Mouse (Mus musculus): ENCODE measurements around the gene Dpp7.

Gene Dpp7

DNA sequence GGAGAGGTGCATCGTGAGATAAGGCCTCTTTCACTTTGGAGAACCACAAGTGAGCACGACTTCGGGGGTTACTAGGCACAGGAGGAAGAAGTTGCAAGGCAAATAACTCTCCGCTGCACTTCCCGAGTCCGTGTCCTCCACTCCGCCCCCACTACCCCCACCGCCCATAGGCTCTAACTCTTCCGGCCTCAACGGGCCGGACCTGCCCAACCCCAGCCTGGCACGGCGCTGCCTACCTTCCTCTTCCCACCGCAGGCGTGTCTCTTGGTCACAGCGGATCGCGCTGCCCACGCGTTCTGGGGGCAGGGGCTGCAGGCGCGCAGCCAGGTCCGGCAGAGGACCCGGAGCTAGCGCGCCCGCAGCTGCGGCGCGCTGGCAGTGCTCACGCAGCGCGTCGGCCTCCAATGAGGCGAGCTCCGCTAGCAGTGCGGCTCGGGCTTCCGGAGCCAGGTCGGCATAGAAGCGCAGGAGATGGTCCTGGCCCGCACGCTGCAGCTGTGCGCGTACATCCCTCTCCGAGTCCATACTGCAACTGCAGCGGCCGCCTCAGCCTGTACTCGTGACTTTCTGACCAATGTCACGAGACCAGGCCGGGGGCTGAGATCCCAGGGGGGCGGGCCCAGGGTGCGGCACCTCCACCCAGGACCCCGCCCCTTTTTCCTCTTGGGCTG is 9.1 kb upstream of the Dpp7 start, which contains the start of gene Uap1l1:
Gene Uap1l1, minus strand, starts transcription at position 592 of the 671 bp plus-strand sequence.
- peak; percentile 85 to 91 for DNase-seq

DNA sequence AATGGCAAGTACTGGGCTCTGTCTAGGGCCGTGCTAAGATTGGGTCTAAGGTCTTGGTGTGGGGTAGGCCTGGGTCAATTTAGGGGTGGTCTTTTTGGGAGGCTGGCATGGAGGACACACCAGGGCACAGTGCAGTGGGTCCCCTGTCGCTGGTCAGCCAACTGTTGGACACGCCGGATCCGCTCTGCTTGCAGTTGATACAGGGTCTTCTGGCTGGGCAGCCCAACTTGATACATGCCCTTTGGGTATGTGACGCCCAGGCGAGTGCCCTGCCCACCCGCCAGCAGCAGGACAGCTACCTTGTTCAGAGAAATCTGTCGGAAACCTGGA is 8.6 kb upstream of the Dpp7 start:
- no peak for DNase-seq

DNA sequence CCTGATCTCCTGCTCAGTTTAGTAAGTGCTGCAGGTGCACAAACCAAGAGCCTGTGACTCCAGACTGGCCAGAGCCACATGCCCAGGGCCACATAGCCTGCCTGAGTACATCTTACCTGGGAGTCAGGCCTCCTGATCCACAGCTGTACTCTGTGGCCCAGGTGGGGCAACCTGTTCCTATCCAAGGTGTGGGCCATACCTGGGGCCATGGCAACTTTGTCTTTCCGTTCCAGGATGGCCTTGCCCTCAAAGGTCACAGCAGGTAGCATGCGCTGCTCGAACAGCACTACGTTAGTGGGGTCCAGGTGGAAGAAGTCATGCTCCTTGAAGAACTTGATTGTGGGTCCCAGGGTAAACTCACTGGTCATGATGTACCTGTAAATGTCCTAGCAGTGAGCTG is 8.2 kb upstream of the Dpp7 start:
- no peak for DNase-seq

DNA sequence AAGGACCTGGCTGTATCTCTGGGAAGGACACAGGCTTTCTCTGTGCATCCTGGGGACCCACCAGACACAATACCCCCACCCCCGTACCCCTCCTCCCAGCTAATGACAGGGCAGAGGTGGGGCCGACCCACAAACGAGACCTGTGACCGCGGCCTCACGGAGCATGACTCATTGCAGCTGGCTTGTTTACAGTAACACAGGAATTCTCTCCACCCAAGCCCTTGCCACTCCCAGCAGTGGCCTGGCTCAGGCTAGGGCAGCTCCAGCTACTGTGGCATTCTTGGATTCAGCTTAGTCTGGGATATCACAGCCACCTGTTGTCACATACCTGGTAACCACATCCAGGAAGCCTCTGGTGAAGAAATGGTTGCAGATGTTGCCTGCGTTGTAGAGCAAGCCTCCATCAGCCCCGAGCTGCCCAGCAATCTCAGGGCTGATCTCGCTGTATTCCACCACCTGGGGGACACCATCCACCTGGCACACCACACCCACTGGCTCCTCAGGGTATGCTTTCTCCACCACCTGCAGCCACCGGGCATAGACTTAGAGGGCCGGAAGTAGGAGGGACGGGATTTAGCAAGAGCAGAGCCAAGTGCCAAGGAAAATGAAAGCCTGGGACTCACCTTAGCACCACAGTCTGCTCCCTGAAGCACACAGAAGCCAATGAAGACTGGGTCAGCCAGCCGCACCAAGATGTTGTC is 7.5 kb upstream of the Dpp7 start:
- DNase-seq = peak; percentile 41 to 66

DNA sequence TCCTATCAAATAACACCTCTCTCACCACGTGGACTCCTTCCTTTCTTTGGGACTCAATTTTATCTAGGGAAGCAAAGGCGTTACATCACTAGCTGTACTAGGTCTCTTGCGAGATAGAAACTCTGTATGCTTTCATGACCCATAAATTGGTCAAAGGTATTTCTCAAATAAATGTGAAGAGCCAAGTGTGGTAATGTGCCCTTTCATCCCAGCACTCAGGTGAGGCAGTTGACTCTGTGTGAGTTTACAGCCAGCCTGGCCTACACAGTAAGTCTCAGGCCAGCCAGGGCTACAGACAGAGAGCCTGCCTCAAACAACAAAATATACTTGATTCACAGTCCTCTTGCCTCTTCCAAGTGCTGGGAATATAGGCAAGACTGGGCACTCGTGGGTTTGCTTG is 3.7 kb upstream of the Dpp7 start:
- DNase-seq = no peak

DNA sequence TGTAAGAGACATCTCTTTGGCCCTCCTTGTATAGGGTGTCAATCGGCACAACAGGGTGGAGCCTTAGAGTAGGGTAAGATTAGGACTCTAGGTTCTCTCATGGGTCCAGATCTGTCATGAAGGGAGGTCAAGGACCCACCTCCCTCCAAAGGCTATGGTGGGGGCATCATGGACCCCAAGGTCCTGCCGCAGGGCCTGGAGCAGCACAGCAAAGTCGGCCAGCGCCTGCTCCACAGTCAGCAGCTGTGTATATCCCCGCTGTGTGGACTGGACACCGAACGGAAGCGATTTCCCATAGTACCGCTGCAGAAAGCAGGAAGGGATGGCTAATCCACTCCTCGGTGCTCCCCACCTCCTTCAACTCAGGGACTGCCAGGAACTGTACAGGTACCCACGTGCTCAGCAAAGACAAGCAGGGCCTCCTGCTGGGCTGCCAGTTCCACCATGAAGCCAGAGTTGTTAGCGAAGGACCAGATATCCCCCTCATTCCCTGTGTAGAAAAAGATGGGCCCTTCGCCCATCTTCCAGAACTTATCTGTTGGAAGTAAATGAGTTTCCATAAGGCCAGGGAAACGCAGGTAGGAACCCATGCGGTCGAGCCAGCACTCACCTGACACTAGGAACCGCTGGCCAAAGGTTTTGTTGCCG is 616 bp downstream of the Dpp7 start:
- no peak for DNase-seq

DNA sequence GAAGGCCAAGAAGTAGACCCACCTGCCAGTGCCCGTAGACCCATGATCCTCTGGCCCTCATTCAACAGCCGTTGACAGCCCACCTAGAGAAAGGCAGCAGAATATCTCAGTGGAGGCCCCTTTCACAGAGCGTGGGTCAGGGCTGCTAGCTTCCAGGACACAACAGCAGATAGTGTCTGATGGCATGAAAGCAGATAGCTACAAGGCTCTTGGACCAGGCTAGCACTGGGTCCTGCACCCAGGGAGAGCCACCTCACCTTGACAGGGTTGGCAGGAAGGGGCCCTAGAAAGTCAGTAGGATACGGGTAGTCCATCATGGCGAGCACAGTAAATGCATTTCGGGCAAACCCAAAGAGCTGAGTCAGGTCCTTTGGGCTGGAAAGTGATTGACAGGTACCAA is 1.9 kb downstream of the Dpp7 start:
- DNase-seq = no peak

DNA sequence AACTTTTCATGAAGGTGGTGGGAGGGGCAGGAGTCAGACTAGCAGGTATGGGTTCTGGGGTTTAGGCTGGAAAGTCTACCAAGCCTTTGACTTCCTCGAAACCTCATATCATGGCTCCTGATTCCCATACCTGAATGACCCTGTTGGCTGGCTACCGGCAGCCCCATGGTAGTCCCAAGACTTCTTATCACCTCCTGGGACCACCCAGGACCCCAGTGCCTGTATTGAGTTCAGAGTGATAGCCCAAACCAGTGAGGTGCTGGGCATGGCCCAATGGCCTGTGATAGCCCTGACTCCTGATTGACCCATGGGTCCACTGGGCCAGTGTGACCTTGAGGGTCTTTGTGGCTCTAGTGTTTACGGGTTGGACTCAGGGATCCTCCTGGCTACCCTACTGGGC is 5.5 kb downstream of the Dpp7 start:
- DNase-seq = no peak

DNA sequence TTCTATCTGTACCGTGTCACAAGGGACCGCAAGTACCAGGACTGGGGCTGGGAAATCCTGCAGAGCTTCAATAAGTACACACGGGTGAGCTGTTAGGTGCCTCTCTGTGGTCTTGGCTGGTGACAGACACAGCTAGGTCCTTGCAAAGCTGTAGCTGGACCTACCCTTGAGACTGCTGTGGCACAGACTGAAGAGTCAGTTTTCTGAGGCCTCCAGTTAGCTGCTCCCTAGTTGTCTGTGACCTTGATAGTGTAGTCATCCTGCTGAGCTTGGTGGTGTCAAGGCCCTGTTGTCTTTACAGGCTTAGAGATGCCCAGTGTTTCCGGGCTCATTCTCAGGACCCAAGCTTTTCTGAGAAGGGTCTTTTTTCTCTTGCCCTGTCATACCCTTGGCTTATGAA is 6.7 kb downstream of the Dpp7 start:
- DNase-seq = no peak

DNA sequence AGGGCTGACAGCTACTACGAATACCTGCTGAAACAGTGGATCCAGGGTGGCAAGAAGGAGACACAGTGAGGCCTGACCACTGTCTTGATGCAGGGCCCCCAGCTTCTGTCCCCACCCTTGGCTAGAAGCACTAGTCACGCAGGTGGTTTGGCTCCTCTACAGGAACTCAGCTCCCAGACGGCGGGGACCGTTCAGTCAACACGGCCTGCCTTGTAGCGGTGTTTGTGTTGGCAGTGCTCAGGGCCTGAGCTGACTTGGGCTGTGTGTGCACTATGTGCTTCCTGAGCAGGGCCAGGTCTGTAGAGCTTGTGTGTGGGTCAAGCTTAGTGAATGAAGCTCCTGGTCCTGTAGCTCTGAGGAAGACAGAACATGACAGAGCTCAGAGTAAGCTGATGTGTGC is 8.0 kb downstream of the Dpp7 start:
- DNase-seq = no peak

DNA sequence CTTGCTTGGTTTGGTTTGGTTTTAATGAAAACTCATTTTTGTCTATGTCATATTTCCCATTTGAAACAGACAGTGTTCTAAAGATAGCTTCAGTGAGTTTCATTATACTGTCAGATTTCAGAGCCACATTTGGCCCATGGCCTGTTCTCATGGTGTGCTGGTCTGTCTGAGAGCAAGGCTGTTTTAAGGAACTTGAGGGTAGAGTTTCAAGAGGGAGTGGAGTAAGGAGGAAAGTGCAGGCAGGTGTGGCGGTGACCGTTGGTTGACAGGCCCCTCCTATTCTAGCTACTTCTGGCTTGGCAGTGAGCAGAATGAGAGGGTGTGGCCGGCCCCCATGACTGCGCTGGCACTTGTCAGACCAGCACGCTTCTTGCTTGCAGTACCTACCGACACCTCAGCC is 17.9 kb downstream of the Dpp7 start:
- no peak for DNase-seq

DNA sequence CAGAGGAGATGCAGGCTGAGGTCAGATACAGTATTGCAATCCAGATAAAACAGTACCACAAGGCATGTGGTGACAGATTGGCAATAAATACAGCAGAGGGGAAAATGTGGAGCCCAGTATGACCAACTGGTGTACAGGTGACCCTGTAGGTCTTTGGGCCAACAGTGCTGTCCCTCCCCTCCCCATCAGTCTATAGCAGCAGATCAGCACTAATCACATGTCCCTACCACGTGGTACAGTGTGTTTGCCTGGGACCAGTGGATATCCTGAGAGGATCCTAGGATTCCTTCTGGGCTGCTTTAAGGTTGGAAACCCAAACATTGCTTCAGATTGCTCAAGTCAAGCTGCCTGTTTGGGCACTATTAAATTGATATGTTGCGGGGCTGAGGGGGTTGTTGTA is 22.6 kb downstream of the Dpp7 start:
- no peak for DNase-seq

DNA sequence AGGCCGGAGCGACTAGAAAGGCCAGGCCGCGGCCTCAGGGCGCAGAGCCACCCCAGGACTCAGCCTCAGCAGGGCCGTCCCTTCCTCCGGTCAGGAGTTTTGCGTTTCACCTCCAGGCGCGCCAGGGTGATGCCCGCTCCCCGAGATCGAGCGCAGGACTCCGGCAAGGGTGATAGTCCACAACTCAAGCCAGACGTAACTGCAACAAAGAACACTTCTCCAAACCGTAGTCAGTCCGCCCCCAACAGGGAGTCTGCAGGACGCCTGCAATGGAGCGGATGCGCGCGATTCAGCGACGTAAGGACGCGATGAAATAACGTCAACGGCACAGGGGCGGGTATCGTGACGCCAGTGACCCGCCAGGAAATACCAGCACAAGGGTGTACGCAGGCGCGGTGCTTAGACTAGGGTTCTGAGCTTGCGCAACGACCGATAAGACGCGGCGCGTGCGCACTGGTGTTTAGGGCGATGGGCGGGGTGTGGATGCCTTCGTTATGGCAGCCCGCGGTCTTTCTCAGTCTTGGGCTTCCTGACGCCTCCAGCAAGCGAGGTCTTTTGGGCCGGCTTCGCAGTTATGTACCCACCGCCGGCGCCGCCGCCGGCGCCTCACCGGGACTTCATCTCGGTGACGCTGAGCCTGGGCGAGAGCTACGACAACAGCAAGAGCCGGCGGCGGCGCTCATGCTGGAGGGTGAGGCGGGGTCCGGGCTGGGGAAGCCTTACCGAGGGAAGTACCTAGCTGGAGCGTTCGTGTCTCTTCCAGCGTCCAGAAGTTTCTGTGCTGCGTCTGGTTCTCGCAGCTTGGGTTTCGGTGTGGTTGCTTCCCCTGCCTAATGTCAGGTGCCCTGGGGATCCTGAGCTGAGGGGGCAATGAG is 23.6 kb downstream of the Dpp7 start, which contains the start of gene Man1b1:
Gene Man1b1, plus strand, starts transcription at position 53 of the 875 bp plus-strand sequence.
- peak; percentile 99 for DNase-seq

DNA sequence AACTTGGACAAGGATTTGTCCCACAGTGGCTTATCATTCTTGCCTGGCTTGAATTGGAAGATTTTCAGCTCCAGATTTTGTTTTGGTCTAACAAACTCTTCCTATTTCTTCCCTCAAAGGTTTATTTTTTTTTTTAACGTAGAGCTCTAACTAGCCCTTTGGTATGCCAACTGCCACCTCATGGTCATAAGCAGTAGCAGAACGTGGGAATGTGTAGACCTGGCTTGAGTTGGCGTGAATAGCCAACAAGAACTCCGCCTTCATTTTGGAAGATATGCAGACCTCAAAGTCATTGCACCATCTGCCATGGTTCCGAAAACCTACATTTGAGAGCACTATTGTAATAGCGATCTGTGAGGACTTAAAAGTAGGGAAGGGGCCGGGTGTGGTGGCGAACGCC is 24.7 kb downstream of the Dpp7 start:
- no peak for DNase-seq

DNA sequence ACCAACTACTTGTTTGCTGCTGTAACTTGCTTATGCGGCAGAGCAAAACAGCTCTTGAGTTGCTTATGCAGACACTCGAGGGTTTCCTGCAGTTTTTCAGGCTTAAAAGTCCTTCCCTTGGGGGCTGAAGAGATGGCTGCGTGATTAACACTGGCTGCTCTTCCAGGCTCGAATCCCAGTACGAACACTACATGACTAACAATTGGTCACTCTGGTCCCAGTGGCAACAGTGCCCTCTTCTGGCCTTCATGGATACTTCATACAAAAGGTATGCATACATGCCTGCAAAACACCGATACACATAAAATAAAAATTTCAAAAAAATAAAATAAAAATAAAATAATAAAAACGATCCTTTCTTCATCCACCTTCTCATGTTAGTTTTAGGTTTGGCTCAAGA is 27.7 kb downstream of the Dpp7 start:
- peak in 1 of 2 experiments; percentile 28 for DNase-seq

DNA sequence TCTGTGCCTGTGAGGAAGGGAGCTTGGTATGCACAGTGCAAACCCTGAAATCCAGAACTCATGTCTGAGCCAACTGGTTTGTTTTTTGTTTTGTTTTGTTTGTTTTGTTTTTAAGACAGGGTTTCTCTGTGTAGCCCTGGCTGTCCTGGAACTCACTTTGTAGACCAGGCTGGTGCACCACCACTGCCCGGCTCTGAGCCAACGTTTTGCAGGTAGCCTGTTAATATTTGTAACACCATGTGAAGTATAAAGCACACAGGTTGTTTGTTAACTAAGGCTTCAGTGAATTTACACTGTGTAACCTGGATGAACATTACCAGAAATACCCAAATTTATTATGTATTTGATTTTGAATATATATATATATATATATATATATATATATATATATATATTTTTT is 30.1 kb downstream of the Dpp7 start:
- no peak for DNase-seq

DNA sequence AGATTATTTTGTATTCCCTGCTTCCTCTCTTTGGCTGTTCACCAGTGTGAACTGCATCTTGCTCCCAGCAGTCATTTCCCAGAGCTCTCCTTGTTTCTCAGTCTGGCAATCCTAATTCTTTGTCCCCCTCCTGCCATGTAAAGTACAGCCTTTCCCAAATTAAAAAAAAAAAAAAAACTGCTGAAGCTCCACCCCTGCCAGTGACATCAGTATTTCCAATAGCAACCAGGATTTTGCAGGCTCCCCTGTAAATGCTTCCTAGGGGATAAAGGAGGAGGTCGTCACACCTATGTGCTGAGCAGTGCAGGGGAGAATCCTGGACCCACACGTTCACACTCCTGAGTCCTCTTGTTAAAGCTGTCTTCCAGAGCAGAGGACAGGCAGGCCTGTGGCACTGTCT is 36.1 kb downstream of the Dpp7 start:
- no peak for DNase-seq

DNA sequence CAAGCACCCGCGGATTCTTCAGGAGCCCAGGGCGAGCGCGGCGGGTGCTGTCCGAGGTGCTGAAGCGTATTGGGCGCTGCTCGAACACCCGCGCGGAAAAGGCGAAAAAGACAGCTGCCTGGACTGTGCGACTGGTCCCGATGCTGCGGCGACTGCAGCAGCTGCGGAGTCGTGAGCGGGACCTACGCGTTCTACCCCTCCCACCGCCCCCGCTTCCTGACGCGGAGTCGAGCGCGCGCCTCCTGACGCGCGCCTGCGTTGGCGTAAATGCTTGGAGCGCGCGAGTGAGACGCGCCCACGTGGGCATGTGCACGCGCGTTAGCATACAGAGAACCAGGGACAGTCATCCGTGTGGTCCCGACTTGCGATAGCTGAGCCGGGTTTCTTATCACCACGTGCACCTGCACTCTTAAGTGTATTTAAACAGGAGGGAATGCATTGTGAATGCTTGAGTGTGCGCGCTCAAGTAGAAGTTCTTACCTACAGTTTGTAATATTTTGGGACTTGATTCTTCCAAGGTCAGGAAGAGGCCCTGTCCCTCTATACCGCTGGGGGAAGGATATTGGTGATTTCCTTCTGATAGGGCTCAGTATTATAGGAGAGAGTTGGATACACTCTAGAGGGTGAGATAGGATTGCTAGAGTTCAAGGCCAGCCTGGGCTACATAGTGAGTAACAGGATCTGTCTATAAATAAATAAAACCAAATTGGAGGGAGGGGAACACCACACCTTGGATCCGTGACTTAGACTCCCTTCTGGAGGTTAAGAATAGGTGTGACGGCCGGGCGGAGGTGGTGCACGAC is 37.0 kb downstream of the Dpp7 start, which contains the start of gene Grin1:
Gene Grin1, minus strand, starts transcription at position 217 of the 803 bp plus-strand sequence.
- peak; percentile 66 to 68 for DNase-seq

DNA sequence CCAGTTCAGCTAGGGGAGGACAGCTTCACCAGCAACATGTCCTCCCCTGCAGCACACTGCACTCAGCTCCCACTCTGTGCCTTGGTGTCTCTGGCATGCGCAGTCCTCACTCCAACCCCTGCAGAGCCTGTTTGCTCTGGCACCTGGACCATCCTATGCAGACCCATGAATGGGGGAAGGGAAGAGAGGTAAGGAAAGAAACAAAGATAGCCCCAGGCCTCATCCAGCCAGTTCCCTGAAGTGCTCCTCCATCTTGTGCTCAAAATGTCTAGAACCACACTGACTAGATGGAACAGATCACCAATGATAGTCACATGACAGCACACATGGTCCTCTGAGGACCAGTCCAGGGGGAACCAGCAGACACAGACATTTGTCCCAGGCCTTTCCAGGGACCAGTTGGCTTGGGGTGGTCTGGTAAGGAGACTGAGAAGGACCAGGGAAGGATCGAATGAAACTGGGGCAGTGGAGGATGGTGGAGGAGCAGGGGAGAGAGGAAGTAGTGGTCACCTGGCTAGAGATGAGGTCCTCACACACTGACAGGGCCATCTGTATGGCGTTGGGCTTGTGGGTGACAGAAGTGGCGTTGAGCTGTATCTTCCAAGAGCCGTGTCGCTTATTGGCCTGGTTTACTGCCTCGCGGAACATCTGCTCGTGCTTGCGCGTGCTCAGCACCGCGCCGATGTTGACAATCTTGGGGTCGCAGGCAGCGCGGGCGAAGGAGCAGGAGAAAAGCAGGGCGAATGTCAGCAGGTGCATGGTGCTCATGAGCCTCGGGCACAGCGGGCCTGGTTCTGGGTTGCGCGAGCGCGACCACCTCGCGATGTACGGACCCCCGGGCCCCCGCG is 37.8 kb downstream of the Dpp7 start:
- no peak for DNase-seq

DNA sequence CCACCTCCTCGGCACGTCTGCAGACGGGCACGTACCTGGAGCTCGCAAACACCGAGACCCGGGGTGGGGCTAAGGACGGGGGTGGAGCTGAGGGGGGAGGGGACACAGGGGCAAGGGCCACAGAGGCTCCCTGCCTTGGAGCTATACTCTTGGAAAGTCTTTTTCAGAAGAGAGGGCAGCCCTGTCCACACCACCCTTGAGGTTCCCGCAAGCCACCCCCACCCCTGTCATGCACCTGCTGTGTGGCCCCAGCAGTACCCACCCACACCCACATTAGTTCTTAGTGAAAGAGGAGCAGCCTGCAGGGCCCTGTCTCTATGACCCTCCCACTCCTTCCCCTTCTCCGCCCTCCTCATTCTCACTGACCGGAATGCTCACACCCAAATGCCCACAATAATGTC is 44.7 kb downstream of the Dpp7 start:
- DNase-seq = no peak

DNA sequence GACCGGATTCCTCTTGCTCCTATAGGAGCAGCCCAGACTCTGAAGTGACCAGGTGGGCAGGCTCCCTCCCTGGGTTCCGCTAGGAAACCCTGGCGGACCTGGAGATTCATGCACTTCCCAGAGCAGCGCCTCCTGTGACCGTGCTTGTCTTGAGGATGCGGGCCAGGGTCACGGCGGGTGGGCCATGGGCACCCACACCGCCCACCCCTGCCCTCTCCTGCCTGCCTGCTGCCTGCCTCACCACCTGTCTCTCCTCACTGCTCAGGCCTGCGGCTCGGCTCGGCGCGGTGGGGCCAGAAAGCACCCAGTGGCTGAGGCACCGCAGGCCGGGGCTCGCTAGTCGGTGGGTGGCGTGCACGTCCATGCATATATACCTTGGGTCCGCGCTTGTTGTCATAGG is 45.2 kb downstream of the Dpp7 start:
- no peak for DNase-seq
